Mouse (Mus musculus): ENCODE measurements around the gene Auts2. TPM values are rescaled to one million over a fixed set of nuclear protein-coding genes. Genes with fewer than 3 reads are reported as not detected.
A peak's percentile ranks its signal among the peaks of the same experiment; 100 is the strongest.

Auts2 gene
- polyA plus RNA-seq, 1 experiment, result 9.6 TPM

DNA sequence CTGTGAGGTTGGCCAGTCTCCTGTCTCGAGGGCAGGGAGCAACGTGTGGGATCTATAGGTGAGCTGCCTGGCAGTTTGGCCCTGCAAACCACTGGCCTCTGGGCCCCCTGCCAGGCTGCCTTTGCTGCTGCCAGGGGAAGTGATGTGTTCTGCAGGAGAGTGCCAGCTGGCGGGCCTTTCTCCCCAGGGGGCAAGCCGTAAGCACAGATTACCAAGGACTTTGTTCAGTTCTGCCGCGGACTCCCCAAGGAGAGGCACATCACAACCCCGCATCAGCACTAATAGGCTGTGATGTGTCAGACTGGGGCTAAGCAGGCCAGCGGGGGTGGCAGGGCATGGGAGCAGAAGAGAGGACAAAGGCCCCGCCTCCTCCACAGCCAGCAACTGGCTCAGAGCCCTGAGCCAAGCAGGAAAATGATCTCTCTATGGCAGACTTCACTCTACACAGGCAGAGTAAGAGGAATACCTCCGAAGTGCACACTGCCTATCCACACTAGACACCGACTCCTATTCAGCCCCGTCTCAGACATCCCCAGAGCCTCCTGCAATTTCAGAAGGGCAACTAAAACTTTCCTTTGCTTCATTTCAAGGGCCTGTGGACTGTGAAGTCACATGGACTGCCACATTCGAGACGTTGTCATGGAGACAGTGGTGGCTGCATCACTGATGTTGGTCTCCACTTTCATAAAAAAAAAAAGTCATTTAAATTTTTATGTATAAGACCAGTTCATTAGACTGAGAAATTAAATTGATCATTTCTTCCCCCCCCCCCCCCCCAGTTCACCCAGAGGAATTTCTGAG, 942.6 kb downstream of the Auts2 start:
- 23% methylated on average over 14 of the region's 14 CpGs for WGBS
- DNase-seq, result peak; percentile 45
- TF ChIP-seq CTCF (IDR thresholded peaks at IDR 0.05; ENCODE audit: insufficient read depth, low read length) (no peak), POLR2A (IDR thresholded peaks at IDR 0.05; ENCODE audit: borderline replicate concordance, extremely low read depth, low read depth, low read length) (no peak)
- Histone ChIP-seq H3K4me1 (ENCODE audit: control insufficient read depth, insufficient read depth, low read length) (no peaks in the 10 kb centered on the region), H3K4me3 (replicated peaks; ENCODE audit: extremely low read depth, low read depth, low read length) (peak overlapping the region; percentile 6)

GRCm38 (mm10) chr5:131597503-131597902, 945.6 kb downstream of the Auts2 start:
- TF ChIP-seq CTCF (IDR thresholded peaks at IDR 0.05; ENCODE audit: insufficient read depth, low read length), result no peak
- TF ChIP-seq POLR2A (IDR thresholded peaks at IDR 0.05; ENCODE audit: borderline replicate concordance, extremely low read depth, low read depth, low read length), result no peak
- Histone ChIP-seq H3K4me1 (ENCODE audit: control insufficient read depth, insufficient read depth, low read length) (no peaks in the 10 kb centered on the region), H3K4me3 (replicated peaks; ENCODE audit: extremely low read depth, low read depth, low read length) (no peak overlapping the region)
- 82% methylated on average over 3 of the region's 3 CpGs for WGBS
- no peak for DNase-seq

DNA sequence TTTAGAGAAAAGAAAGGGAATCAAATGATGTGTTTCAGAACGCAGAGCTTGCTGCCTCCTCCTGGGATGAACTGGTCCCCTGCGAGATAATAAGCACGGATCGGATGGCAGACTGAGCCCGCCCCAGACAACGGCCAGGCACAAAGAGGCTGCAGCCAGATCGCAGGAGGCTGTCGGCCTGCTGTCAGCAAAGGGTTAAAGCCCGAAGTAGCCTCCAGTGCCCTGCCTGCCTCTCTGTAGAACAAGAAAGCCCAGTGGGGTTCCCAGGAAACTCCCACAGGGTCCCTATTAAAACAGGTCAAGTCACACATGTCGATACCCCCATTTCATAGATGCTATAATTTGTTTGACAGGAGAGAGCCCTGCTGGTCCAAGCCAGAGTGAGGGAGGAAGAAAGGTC, 946.6 kb downstream of the Auts2 start:
- DNase-seq, result no peak
- WGBS, result 27% methylated on average over 10 of the region's 10 CpGs
- TF ChIP-seq POLR2A (IDR thresholded peaks at IDR 0.05; ENCODE audit: borderline replicate concordance, extremely low read depth, low read depth, low read length), result no peak
- TF ChIP-seq CTCF (IDR thresholded peaks at IDR 0.05; ENCODE audit: insufficient read depth, low read length), result no peak
- Histone ChIP-seq H3K4me3 (replicated peaks; ENCODE audit: extremely low read depth, low read depth, low read length) (no peak overlapping the region), H3K4me1 (ENCODE audit: control insufficient read depth, insufficient read depth, low read length) (no peaks in the 10 kb centered on the region)

DNA sequence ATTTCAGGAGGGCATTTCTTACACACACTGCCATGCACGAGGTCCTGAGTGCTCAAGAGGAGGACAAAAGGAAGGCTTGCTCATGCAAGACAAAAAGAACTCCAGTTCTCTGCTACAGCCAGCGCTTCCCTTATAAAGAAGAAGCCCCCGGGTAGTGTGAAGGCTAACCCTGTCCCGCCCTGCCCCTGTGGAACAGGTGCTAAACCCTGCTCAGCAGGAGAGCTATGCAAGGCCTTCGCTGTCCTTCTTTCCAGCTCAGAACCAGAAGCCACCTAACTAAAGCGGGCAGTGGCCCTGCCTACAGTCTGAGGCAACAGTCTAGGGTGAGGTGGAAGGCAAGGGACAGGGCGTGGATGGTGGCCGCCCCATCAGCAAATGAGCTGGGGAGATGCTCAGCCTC, 947.4 kb downstream of the Auts2 start:
- Histone ChIP-seq H3K4me1 (ENCODE audit: control insufficient read depth, insufficient read depth, low read length) (no peaks in the 10 kb centered on the region), H3K4me3 (replicated peaks; ENCODE audit: extremely low read depth, low read depth, low read length) (no peak overlapping the region)
- 65% methylated on average over 8 of the region's 8 CpGs for WGBS
- no peak for DNase-seq
- TF ChIP-seq POLR2A (IDR thresholded peaks at IDR 0.05; ENCODE audit: borderline replicate concordance, extremely low read depth, low read depth, low read length) (no peak), CTCF (IDR thresholded peaks at IDR 0.05; ENCODE audit: insufficient read depth, low read length) (no peak)

GRCm38 (mm10) chr5:131594597-131594996, 948.5 kb downstream of the Auts2 start:
- H3K4me1 ChIP-seq (ENCODE audit: control insufficient read depth, insufficient read depth, low read length), result no peaks in the 10 kb centered on the region
- 65% methylated on average over 3 of the region's 3 CpGs for WGBS
- H3K4me3 ChIP-seq (replicated peaks; ENCODE audit: extremely low read depth, low read depth, low read length), result no peak overlapping the region
- TF ChIP-seq POLR2A (IDR thresholded peaks at IDR 0.05; ENCODE audit: borderline replicate concordance, extremely low read depth, low read depth, low read length) (no peak), CTCF (IDR thresholded peaks at IDR 0.05; ENCODE audit: insufficient read depth, low read length) (no peak)
- no peak for DNase-seq

DNA sequence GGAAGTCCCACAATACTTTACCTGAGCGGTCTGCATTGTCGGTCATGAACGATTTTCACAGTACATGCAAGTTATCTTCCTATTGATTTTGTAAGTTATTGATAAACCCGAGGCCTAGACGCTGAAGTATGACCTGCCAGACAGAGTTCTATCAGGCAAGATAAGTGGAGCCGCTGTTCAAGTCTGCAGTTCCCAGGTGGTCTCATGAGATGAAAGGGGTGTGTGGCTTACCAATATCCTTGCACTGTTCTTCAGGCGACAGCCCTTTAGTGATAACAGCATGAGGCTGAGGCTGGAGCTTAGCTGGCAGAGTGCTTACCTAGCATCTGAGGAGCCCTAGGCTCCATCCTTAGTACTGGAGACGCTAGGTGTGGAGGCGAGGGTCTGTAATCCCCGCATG, 949.9 kb downstream of the Auts2 start:
- Histone ChIP-seq H3K4me3 (replicated peaks; ENCODE audit: extremely low read depth, low read depth, low read length) (no peak overlapping the region), H3K4me1 (ENCODE audit: control insufficient read depth, insufficient read depth, low read length) (no peaks in the 10 kb centered on the region)
- no peak for DNase-seq
- 90% methylated on average over 10 of the region's 10 CpGs for WGBS
- TF ChIP-seq POLR2A (IDR thresholded peaks at IDR 0.05; ENCODE audit: borderline replicate concordance, extremely low read depth, low read depth, low read length) (no peak), CTCF (IDR thresholded peaks at IDR 0.05; ENCODE audit: insufficient read depth, low read length) (no peak)

GRCm38 (mm10) chr5:131589948-131590467, 953.1 kb downstream of the Auts2 start:
- H3K4me3 ChIP-seq (replicated peaks; ENCODE audit: extremely low read depth, low read depth, low read length), result no peak overlapping the region
- no peaks in the 10 kb centered on the region for H3K4me1 ChIP-seq (ENCODE audit: control insufficient read depth, insufficient read depth, low read length)
- 73% methylated on average over 6 of the region's 6 CpGs for WGBS
- no peak for DNase-seq
- TF ChIP-seq CTCF (IDR thresholded peaks at IDR 0.05; ENCODE audit: insufficient read depth, low read length) (no peak), POLR2A (IDR thresholded peaks at IDR 0.05; ENCODE audit: borderline replicate concordance, extremely low read depth, low read depth, low read length) (no peak)

- Histone ChIP-seq H3K4me1 (ENCODE audit: control insufficient read depth, insufficient read depth, low read length) (no peaks in the 10 kb centered on the region), H3K4me3 (replicated peaks; ENCODE audit: extremely low read depth, low read depth, low read length) (no peak overlapping the region)
- no peak for TF ChIP-seq POLR2A (IDR thresholded peaks at IDR 0.05; ENCODE audit: borderline replicate concordance, extremely low read depth, low read depth, low read length)
- WGBS, result 92% methylated on average over 5 of the region's 5 CpGs
- DNase-seq, result no peak
These were observed 956.8 kb downstream of the Auts2 start for GRCm38 (mm10) chr5:131586332-131586700.

GRCm38 (mm10) chr5:131585684-131586331, 957.3 kb downstream of the Auts2 start:
- TF ChIP-seq CTCF (IDR thresholded peaks at IDR 0.05; ENCODE audit: insufficient read depth, low read length) (no peak), POLR2A (IDR thresholded peaks at IDR 0.05; ENCODE audit: borderline replicate concordance, extremely low read depth, low read depth, low read length) (no peak)
- no peak overlapping the region for H3K4me3 ChIP-seq (replicated peaks; ENCODE audit: extremely low read depth, low read depth, low read length)
- 58% methylated on average over 26 of the region's 26 CpGs for WGBS
- no peak for DNase-seq
- no peaks in the 10 kb centered on the region for H3K4me1 ChIP-seq (ENCODE audit: control insufficient read depth, insufficient read depth, low read length)

All from lung, adult 2 months (tissue).